Mouse (Mus musculus): ENCODE results near the gene H2-DMb1.

H2-DMb1 gene

GRCm38 (mm10) chr17:34152923-34153322 is at the start of gene H2-DMb1:
Gene H2-DMb1 (plus strand): TSS chr17:34153072.
- DNase-seq (ENCODE audit: low spot score in 2 of 2) = peak; percentile 56 to 73

GRCm38 (mm10) chr17:34104804-34105203 is 48.1 kb upstream of the H2-DMb1 start:
- DNase-seq (ENCODE audit: low spot score in 2 of 2) = no peak

- no peak for DNase-seq (ENCODE audit: low spot score in 2 of 2)
Measured at GRCm38 (mm10) chr17:34106555-34106954, 46.3 kb upstream of the H2-DMb1 start.

- no peak for DNase-seq (ENCODE audit: low spot score in 2 of 2)
Measured at GRCm38 (mm10) chr17:34107109-34107867, 45.6 kb upstream of the H2-DMb1 start.

GRCm38 (mm10) chr17:34108460-34108859 is 44.4 kb upstream of the H2-DMb1 start:
- no peak for DNase-seq (ENCODE audit: low spot score in 2 of 2)

- DNase-seq (ENCODE audit: low spot score in 2 of 2) = no peak
Measured at GRCm38 (mm10) chr17:34109038-34109805, 43.6 kb upstream of the H2-DMb1 start.

- DNase-seq (ENCODE audit: low spot score in 2 of 2) = no peak
Measured at GRCm38 (mm10) chr17:34109806-34110195, 43.1 kb upstream of the H2-DMb1 start.

- DNase-seq (ENCODE audit: low spot score in 2 of 2) = no peak
Measured at GRCm38 (mm10) chr17:34110309-34110708, 42.6 kb upstream of the H2-DMb1 start.

- DNase-seq (ENCODE audit: low spot score in 2 of 2) = no peak
Measured at GRCm38 (mm10) chr17:34114114-34114513, 38.8 kb upstream of the H2-DMb1 start.

- DNase-seq (ENCODE audit: low spot score in 2 of 2) = no peak
Measured at GRCm38 (mm10) chr17:34116736-34117370, 36.0 kb upstream of the H2-DMb1 start.

- DNase-seq (ENCODE audit: low spot score in 2 of 2) = no peak
Measured at GRCm38 (mm10) chr17:34117421-34118112, 35.3 kb upstream of the H2-DMb1 start.

- peak; percentile 55 to 59 for DNase-seq (ENCODE audit: low spot score in 2 of 2)
Measured at GRCm38 (mm10) chr17:34118113-34118872, 34.6 kb upstream of the H2-DMb1 start.

- DNase-seq (ENCODE audit: low spot score in 2 of 2) = no peak
Measured at GRCm38 (mm10) chr17:34118873-34119248, 34.0 kb upstream of the H2-DMb1 start.

GRCm38 (mm10) chr17:34119249-34120179 is 33.4 kb upstream of the H2-DMb1 start, which contains the start of gene H2-DMa:
Gene H2-DMa (plus strand): TSS chr17:34119541.
- DNase-seq (ENCODE audit: low spot score in 2 of 2) = peak; percentile 97 to 98

- peak; percentile 57 to 68 for DNase-seq (ENCODE audit: low spot score in 2 of 2)
Measured at GRCm38 (mm10) chr17:34120180-34120723, 32.6 kb upstream of the H2-DMb1 start.

- DNase-seq (ENCODE audit: low spot score in 2 of 2) = peak; percentile 70 to 76
Measured at GRCm38 (mm10) chr17:34120814-34121171, 32.1 kb upstream of the H2-DMb1 start.

- DNase-seq (ENCODE audit: low spot score in 2 of 2) = peak; percentile 43 to 53
Measured at GRCm38 (mm10) chr17:34121172-34121878, 31.5 kb upstream of the H2-DMb1 start.

GRCm38 (mm10) chr17:34121879-34122187 is 31.0 kb upstream of the H2-DMb1 start:
- peak in 1 of 2 experiments; percentile 41 for DNase-seq (ENCODE audit: low spot score in 2 of 2)

Data from natural killer cell, adult 2 months (primary cell).